Mouse (Mus musculus): ENCODE results near the gene Vps37c.
A peak's percentile ranks its signal among the peaks of the same experiment; 100 is the strongest.

Vps37c gene

DNA sequence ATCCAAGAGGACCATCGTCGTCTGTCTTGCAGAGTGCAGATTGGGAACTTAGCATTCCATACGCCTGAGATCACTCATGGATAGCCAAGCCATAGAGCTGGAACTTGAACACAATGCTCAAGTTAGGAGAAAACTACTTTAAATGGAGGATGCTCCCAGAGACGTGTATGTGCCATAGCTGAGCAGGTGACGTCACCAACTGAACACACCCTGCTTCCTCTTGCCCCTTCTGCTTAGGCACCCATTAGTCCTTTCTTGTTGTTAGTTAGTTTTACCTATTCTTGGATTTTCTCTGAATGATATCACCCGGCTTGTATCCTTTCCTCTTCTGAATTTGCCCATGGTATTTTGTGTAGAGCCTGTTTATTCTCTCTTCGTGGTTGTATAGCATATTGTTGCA is 58.6 kb downstream of the Vps37c start:
- DNase-seq: no peak

DNA sequence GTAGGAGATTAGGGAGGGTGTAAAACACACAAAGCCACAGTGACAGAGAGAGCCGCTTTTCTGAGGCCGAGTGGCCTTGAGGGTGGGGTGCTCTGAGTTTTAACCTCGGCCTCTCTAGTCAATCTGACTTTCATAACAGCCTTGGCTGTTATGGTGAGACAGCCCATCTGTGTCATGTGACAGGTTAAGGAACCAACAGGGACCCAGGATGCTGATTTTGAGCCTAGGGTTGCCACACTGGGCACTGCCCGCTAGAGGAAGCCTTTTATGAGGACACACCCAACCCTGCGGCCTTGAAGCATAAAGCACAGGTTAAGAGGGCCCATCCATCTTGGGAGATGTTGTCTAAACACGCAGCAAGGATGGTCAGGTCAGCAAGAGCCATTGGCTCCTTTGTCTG is 59.2 kb downstream of the Vps37c start:
- no peak for DNase-seq

DNA sequence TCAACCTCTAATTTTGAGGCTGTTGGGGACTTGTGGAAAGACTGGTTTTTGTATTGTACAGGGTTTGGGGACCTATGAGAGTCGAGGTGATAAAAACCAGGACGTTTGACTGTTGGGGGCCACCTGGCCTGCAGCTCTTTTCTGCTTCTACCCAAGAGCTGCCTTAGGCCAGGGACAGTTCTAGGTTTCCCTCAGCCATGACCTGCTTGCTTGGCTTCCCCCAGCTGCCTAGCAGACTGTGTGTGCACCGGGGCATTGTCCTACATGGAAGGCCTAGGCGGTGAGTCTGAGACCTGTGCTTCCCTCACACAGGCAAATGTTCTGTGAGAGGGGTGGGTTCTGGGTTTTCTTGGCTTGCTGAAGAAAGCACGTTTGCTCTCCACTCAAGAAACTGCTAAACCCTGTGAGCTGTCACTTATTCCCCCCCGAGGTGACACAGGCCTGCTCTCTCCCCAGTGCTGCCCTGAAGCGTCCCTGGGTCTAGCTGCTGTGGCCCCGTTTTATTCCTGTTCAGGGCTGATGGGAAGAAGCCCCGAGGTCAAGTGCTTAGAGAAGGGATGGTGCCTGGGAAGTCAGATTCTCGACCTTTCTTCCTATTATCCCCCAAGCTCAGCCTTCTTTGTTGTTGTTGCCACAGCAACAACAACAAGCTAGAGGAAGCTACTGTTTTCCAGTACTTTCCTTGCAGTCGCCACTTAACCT is 60.0 kb downstream of the Vps37c start:
- no peak for DNase-seq

DNA sequence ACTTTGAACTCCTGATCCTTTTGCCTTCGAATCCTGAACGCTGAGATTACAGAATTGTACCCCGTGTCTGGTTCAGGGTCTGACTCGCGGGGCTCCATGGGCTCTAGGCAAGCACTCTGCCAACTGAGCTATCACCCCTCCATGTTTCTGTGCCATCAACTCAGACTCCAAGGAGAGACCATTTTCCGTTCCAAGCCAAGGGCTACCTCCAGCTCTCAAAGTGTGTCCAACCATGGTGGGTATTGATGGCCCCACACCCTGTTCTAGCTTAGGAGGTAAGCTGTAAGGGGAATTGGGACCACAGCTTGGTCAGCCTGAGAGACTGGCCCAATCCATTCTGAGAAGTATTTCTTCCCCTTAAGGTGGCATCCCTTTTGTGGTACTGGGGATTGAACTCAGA is 60.8 kb downstream of the Vps37c start:
- no peak for DNase-seq

DNA sequence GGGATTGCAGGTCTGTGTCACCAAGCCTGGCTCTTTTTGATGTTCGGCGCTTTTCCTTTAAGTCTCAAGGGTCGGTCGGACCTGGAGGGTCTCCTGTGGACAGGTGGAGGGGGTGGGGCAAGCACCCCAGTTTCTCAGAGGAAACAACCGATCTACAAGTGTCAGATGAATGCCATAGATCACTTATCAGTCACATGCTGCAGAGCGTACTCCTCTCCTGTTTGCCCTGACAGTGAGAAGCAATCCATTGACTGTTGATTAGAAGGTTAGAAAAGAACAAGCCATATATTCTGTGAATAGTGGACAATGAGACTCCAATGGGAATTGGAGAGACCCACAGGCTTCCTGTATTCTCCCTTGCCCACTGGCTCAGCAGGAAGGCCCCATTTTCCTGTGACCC is 61.6 kb downstream of the Vps37c start:
- no peak for DNase-seq

DNA sequence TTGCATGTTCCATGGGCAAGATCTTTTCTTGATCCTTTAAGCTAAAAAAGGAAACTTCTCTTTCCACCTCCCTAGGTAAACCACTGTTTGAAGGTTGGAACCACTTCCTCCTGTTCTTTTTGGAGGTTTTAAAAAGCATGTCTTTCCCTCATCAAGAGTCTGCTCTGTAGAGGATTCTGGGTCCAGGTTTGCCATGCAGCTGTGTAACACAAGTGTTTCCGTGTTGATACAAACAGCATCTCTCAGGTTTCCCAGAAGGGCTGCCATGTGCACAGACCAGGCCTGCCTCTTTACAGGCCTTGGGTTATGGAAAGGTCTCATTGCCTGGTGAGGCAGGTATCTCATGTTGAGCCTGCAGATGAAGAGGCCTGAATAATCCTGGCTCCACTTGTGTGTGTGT is 63.1 kb downstream of the Vps37c start:
- DNase-seq: no peak

DNA sequence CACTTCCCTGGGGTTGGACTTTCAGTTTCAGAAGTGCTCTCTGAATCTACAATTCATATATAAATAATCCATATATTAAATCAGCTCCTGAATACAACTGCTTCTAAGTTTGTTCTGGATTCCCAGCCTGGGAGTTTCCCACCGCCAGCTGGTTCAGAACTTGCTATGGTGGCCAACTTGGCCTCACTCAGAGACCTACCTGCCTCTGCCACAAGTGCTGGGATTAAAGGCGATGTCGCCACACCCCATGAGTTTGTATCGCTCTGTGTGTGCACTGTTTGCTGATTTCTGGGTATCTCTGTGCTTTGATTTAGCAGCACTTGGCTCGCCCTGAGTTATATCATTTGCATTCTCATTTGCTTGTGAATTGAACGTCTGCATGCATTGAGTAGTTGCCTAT is 63.6 kb downstream of the Vps37c start:
- no peak for DNase-seq

DNA sequence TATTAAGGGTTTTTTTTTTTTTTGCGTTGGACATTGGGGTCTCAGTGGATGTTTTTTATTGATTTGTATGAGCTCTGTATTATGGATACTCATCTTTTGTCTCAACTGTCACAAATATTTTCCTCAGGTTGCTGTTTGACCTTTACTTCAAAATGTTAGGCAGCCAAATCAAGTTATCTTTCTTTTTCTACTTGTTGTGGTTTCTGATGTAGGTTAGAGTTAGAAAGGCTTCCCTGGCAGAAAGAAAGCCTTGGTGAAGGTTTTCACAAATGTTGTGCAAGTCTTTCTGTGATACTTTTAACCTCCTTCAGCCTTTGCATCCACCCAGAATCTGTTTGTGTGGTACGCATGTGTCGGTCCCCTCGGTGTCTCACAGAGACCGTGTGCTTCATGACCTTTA is 64.1 kb downstream of the Vps37c start:
- DNase-seq: no peak

DNA sequence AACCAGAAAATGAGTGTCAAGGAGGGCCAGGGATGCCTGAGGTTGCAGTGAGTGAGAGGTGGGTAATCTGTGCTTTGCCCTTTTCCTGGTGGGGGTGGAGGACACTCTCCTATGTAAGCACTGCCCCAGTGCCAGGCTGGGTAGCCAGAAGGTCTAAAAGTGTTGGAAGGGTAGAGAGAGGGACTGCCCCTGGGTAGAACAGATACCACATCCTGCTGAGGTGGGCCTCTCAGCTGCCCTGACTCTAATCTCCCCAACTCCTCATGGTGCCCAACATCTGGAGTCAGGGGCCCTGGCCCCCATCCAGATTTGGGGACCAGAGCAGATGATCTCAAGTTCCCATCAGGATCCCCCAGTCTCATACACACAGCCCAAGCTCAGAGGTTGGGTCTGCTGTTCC is 68.6 kb downstream of the Vps37c start:
- DNase-seq: peak in 1 of 2 experiments; percentile 38

DNA sequence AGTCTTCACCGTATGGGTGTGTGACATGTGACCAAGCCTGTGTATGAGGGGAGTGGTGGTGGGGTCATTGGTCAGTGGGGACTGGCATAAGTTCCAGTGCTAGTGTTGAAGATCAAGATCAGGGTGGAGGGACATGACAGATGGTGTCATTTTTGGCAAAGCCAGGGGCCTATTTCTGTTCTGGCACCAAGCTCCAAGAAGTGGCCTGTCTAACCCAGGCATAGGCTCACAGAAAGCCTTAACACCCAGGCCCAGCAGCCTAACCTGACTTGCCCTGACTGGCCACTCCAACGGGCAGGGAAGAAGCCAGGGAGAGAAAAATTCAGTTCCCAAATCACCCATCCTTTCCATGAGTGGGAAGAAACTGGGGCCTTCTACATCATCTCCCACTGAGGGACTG is 69.0 kb downstream of the Vps37c start:
- peak; percentile 58 to 64 for DNase-seq

DNA sequence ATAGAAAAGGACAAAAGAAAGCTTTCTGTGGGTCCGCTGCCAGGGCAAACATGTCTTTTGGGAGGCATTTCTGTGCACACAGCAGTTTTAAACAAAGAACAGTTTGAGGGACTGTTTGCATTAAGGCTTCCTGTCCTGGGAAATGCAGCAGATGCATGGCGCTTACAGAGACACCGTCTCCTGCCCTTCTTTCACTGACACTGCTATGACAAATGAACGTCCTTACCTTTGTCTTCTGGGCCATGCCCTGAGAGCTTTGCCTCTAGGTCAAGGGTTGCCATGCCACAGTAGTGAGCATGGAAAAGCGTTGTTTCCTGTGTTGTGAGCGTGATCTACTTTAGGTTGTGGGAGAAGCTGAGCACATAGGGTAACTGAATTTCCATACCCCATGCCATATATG is 70.2 kb downstream of the Vps37c start:
- no peak for DNase-seq

DNA sequence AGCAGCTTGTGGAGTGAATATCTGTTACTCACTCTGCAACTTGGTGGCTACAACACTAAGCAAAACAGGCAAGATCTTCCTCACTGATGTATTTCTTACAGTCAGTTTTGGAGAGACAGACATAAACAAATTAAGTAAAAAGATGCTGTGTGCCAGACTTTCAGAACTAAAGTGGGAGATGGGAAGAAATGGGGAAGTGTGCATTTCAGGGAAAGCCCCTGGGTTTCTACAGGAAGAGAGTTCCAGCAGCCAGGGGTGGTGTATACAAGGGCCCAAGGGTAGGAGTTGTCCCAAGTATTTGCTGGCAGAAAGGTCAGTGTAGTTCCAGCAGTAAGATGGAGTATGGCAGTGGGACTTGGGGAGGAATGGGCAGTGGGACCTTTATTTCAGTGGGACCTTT is 71.0 kb downstream of the Vps37c start:
- DNase-seq: no peak

DNA sequence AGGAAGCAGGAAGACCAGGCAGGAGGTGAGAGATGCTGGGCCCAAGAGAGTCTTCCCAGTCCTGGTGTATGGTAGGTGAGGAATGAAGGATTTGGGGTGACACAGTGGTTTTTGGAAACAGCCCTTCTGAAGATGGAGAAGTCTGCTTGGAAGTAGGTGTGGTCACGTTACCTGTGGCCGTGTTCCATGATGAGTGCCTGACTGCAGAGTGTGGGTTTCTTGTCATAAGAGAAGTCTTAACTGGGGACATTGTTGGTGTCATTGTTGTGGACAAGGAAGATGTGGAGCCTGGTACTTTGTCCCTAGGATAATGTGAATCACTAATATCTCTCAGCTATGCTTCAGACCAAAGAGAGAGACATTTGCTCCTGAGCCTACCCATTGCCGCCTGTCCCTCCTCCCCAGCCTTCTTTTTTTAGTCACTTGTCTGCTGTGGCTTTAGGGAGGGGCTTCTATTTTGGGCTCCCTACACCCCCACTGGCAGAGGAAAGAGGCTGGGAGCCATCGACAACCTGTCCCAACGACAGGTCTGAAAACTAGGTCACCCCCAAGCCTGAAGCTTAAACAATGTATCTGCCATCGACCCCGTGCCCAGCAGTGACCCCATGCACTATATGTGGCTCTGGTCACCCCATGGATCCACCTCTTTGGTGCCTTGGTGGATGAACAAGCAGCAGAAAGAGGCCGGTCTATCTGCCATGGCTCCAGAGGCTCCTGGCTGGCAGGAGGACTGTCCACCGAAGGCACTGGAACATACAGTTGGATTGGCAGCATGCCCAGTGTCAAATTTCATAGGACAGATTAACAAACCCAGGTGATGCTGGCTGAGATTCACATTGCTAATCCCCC is 71.7 kb downstream of the Vps37c start:
- peak; percentile 85 to 86 for DNase-seq

DNA sequence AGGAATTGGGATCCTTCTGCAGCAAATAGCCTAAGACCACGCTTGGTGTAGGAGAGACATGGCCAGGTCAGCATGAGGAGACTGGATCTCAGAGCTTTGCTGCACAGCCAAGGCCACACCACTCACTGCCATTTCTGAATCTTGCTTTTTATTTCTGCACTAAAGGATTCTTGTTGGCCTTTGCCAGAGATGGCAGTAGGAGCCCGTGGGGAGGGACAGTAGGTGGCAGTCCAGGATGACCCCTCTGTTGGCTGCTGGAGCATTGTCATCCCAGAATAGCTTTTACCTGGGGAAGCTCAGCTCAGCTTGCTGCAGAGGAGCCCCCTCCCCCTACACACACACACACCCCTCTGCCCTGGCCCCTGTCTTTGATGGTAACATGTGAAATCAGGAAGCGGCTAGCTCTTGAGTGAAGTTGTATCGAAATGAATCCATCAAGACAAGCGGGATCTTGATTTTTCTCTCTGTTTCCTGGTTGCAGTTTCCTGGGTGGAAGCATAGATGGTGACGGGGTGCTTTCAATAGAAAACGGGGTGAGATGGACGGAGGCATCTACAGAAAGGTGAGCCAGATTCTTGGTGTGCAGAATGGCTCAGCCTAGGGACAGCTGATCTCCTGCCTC is 73.4 kb downstream of the Vps37c start:
- peak in 1 of 2 experiments; percentile 30 for DNase-seq

DNA sequence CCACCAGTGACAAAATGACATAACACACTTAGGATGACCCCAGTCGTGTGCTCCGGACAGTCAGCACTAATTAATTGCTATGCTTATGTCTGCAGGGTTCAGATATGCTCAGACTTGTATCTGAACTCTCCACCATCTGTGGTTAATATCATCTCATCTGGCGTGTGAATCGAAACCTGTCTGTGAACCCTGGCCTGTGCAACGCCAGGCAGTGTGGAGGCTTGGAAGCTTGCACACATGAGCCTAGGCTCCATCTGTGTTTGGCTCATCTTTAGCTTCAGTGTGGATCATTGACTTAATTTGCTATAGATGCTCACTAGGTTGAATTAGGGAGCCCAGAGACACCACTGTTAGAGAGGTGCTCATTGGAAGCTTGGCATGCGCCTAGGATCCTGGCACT is 73.9 kb downstream of the Vps37c start:
- DNase-seq: peak in 1 of 2 experiments; percentile 34

DNA sequence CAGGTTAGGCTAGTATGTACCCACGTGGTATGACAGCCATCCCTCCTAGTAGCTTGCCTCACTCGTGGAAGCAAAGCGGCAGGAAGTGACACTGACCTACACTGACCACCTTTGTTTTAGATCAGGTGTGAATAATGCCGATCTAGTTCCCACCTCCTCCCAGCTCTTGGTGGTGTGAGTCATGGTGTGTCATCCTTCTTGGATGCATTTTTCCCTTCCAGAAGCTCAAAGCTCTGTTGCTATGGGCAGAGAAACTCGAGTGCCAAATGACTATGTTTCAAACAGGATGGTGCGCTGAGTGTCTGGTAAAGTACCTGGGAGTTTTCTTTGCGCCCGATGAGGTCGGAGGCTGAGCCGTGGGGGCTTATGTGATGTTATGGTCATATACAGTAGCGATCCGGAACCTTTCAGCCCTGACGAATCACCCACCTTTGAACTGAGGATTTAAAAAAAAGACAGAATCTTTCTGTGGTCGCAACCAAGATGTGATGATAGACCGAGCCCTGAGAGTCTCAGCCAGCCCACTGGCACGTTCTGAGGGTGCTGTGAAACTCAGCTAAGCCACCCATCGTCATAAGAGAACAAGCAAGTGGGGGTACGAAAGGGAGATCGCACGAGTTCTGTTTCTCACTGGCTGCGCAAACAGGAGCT is 75.0 kb downstream of the Vps37c start:
- no peak for DNase-seq
